Mouse (Mus musculus) ES-Bruce4 (cell line): ENCODE measurements at regions not wholly inside any gene's neighbourhood (a gene's known extent, or its start where the extent isn't known, plus 50 kb on each side); places are given as distances from the start of the nearest gene placed in this dataset.

Experiments used
- H3K27ac ChIP-seq: 2 replicates; pipeline ENCODE4 v1.5.1; 2012; ENCODE audit warnings: low read length, inconsistent platforms; ENCODE audit not compliant: insufficient read depth
- H3K27me3 ChIP-seq: 2 replicates; pipeline ENCODE4 v1.6.1; 2012; ENCODE audit warnings: mild to moderate bottlenecking, low read length, inconsistent platforms; ENCODE audit not compliant: control insufficient read depth, poor library complexity, insufficient read depth, severe bottlenecking
- H3K36me3 ChIP-seq: 2 replicates; pipeline ENCODE4 v1.6.1; 2012; ENCODE audit warnings: inconsistent platforms, mild to moderate bottlenecking, low read length, moderate library complexity; ENCODE audit not compliant: control insufficient read depth, poor library complexity, insufficient read depth, severe bottlenecking
- H3K4me1 ChIP-seq: one replicate; pipeline ENCODE4 v1.8.1; 2011; ENCODE audit warnings: low read length; ENCODE audit not compliant: control insufficient read depth, insufficient read depth
- H3K4me3 ChIP-seq: 2 replicates; pipeline ENCODE4 v1.5.1; 2011; ENCODE audit warnings: low read depth, mild to moderate bottlenecking, low read length
- H3K9ac ChIP-seq: 2 replicates; pipeline ENCODE4 v1.6.1; 2012; ENCODE audit warnings: low read depth, mild to moderate bottlenecking, inconsistent platforms; ENCODE audit not compliant: poor library complexity, severe bottlenecking
- H3K9me3 ChIP-seq: replicated peaks from 2 replicates; pipeline ENCODE4 v1.6.1; 2012; ENCODE audit warnings: mild to moderate bottlenecking, low read length, inconsistent platforms; ENCODE audit not compliant: control insufficient read depth, poor library complexity, insufficient read depth, severe bottlenecking
- CTCF ChIP-seq: IDR thresholded peaks from one replicate; pipeline ENCODE4 v1.8.1; 2011; ENCODE audit warnings: low read depth, low read length
- EP300 ChIP-seq: IDR thresholded peaks from 2 replicates; pipeline ENCODE4 v1.6.1; 2011; ENCODE audit warnings: low read depth, low read length; ENCODE audit not compliant: insufficient read depth
- POLR2A ChIP-seq: IDR thresholded peaks from one replicate; pipeline ENCODE4 v1.8.1; 2011; ENCODE audit warnings: low read length; ENCODE audit not compliant: insufficient read depth

DNA sequence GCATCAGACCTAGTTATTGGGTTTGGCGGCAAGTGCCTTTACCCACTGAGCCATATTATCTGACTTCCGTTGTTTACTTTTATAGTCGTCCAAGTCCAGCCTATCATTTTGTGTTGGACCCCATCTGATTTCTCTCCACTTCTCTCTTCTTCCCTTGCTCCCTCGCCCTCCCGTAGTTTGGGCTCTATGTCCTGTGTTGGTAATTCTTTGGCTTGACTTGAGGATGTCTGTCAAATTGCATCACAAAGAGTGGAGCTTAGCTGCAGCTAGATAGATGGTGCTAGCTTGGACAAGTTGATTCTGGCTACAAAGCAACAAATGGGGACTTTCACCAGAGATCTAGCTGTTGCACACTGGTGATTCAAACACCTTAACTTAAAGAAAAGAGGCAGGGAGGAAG lies 147.9 kb downstream of the Pmp22 start:
- H3K4me1 ChIP-seq: peaks cover 6% of the 10 kb centered on the region
- H3K4me3 ChIP-seq: no peak overlapping the region
- H3K9me3 ChIP-seq: no peaks in the 10 kb centered on the region
- peak overlapping the region; percentile 31; the same call in 1 of the 2 replicates for H3K27ac ChIP-seq
- no peak for TF ChIP-seq POLR2A
- TF ChIP-seq CTCF: no peak
- no peak for TF ChIP-seq EP300
- no peaks in the 10 kb centered on the region for H3K27me3 ChIP-seq
- H3K9ac ChIP-seq: no peak overlapping the region
- no peaks in the 10 kb centered on the region for H3K36me3 ChIP-seq

DNA sequence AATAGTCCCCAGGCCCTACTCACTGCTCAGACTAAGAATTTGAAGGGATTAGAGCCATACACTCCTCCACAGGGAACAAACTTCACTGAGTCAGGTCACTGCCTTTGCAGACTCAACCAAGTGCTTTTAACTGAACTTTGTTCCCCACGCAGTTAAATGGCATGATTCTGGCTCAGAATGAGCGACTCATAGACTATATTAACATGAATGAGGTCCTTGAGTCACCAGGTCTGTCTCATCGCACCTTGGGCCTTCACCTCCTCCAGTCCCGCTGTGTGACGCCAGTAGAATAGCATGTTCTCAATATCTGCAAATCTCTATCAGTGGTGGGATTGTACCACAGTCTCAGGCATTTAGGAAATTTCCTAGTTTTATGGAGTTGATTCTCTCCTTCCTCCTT lies 153.1 kb downstream of the Pmp22 start:
- Histone ChIP-seq H3K27me3 (no peaks in the 10 kb centered on the region; the same call in 1 of the 2 replicates), H3K4me3 (no peak overlapping the region), H3K4me1 (peaks cover 3% of the 10 kb centered on the region), H3K9me3 (no peaks in the 10 kb centered on the region), H3K36me3 (no peaks in the 10 kb centered on the region), H3K27ac (no peak overlapping the region), H3K9ac (no peak overlapping the region)
- no peak for TF ChIP-seq EP300
- TF ChIP-seq CTCF: no peak
- no peak for TF ChIP-seq POLR2A

DNA sequence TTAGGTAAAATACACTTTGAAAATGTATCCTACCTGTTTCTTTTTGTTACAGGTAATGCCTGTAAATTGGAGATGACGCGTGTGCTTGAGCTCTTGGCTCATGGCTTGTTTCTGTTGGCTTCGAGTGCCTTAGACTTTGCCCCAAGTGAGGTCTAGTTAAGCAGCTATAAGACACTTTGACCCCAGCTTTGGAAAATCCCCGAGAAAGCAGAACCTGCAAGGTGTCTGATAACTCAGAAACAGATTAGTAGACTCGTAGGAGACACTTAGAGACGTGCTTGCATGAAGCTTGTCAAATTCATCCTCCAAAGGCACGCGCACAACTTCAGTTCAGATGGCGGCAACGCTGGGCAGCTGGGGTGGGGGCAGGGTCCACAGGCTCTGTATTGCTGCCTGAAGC lies 153.8 kb downstream of the Pmp22 start:
- H3K4me1 ChIP-seq: no peaks in the 10 kb centered on the region
- no peaks in the 10 kb centered on the region; the same call in 1 of the 2 replicates for H3K27me3 ChIP-seq
- no peak overlapping the region for H3K27ac ChIP-seq
- no peak overlapping the region for H3K9ac ChIP-seq
- H3K9me3 ChIP-seq: no peaks in the 10 kb centered on the region
- no peaks in the 10 kb centered on the region for H3K36me3 ChIP-seq
- H3K4me3 ChIP-seq: no peak overlapping the region
- TF ChIP-seq CTCF (no peak), POLR2A (no peak), EP300 (no peak)

DNA sequence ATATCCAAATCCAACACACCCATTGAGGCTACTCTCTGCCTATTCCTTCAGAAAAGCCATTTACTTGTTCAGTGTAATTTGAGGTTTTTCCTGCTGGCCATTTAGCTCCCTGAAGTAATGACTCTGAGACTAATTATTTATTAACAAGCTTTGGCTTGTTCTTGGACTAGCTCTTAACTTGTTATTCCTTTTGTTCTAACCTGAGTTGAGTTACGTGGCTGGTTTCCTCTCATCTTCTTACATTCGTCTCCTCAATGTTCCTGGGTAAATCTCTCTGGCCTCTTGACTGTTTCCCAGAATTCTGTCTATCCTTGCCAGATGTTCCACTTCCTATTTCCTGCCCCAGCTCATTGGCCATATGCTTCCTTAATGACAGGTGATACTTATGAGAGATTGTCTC lies 157.2 kb downstream of the Pmp22 start:
- H3K4me3 ChIP-seq: no peak overlapping the region
- H3K4me1 ChIP-seq: no peaks in the 10 kb centered on the region
- H3K9ac ChIP-seq: no peak overlapping the region
- TF ChIP-seq POLR2A (no peak), EP300 (no peak), CTCF (no peak)
- H3K27me3 ChIP-seq: no peaks in the 10 kb centered on the region; the same call in 1 of the 2 replicates
- H3K9me3 ChIP-seq: no peaks in the 10 kb centered on the region
- no peaks in the 10 kb centered on the region for H3K36me3 ChIP-seq
- no peak overlapping the region for H3K27ac ChIP-seq

DNA sequence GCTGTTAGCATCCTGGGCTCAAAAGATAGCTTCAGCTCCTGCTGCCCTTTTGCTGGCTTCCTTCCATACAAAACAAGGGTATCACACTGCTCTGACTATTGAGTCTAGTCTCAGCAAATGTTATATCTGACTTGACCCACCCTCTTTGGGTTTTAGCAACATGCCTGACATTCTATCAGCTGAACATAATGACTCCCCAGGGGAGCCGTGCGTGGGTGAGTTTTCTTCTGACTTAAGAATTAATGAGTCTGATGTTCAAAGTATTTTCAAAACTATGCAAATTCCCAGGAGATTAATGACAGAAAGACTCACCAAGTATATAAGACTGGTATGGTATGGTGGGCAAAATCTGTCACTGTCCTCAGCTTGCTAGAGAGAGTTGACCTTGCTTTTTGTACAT lies 159.0 kb downstream of the Pmp22 start:
- Histone ChIP-seq H3K9me3 (no peaks in the 10 kb centered on the region), H3K27me3 (no peaks in the 10 kb centered on the region), H3K4me3 (no peak overlapping the region), H3K36me3 (no peaks in the 10 kb centered on the region), H3K9ac (no peak overlapping the region), H3K27ac (no peak overlapping the region), H3K4me1 (no peaks in the 10 kb centered on the region)
- TF ChIP-seq EP300 (no peak), CTCF (no peak), POLR2A (no peak)

DNA sequence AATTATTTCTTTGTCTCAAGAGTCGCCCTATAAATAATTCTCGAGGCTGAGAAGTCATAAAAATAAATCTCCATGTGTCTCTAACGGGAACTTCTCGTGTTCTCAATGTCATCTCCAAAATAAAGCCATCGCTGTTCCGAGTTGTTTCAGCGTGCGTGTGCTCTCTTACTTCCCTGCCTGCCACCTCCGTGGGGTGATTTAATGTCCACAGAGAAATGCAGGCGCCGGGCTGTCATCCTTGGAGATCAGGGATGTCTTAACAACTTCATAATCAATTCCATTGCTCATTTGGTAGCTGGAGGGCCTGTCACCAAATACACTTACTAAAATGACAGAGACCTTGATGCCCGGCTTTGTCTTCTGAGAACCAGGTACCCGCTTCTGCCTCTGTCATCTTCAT lies 161.8 kb downstream of the Pmp22 start:
- H3K4me3 ChIP-seq: no peak overlapping the region
- TF ChIP-seq EP300 (no peak), CTCF (no peak), POLR2A (no peak)
- H3K9ac ChIP-seq: no peak overlapping the region
- H3K36me3 ChIP-seq: no peaks in the 10 kb centered on the region
- H3K27ac ChIP-seq: no peak overlapping the region
- no peaks in the 10 kb centered on the region for H3K4me1 ChIP-seq
- no peaks in the 10 kb centered on the region for H3K9me3 ChIP-seq
- H3K27me3 ChIP-seq: no peaks in the 10 kb centered on the region
